In the genomic region with DNA sequence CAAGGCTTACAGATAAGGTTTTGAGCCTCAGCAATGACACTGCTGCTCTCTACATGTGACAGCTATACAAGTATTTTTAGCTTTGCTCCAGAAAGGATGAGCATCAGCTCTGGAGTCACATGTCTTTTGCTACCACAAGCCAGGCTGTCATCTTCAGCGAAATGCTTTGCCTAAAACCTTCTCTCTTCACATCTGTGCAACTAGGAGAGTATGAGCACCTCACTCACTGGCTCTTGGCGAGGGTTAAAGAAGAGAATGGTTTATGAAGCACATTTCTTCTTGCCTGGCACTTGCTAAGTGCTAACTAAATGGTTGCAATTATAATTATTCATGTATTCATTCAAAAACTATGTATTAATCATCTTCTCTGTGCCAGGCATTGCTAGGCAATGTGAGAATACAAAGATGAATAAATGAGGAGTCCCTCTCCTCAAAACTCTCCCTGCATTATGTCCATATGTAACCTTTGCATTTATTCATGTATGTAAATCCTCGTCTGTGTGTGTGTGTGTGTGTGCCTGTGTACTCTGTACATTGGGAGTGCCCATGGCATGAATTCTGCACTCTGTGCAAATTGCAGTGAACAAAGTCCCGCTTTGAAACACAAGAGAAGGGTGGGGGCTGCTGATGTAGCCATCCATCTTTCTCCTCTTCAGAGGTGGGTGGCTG, we compare ENCODE assay signal across 13 mouse cellular contexts.
DNase-seq lines count a peak whose midpoint lies in the region; ATAC-seq lines count a peak whose summit lies in the region.
"Had no signal": no experiment of that assay in that cellular context is flagged by ENCODE, and none has a peak within 500 bp of the region (broad histone marks: within the 10 kb centered on the region; RNA-seq: fewer than 3 reads in every experiment).

No protein-coding gene starts in this region.

- peak; percentile 37; the same call in 1 of the 2 replicates for ATAC-seq in hindbrain, embryonic 16.5 days
- no peak for ATAC-seq in hindbrain, embryonic 12.5 days (ENCODE audit: low FRiP score)
- ATAC-seq in monocyte, adult 5-6 weeks (replicated peaks; ENCODE audit: insufficient number of reproducible peaks, low FRiP score, low TSS enrichment, poor library complexity, severe bottlenecking) = no peak

- WGBS in hindbrain, embryonic 16.5 days = 64% methylated on average over 4 of the region's 4 CpGs
- 70% methylated on average over 4 of the region's 4 CpGs for WGBS in hindbrain, embryonic 12.5 days

- no peak overlapping the region for H3K27ac ChIP-seq in hindbrain, embryonic 16.5 days (ENCODE audit: low read depth, low read length)
- no peak overlapping the region for H3K27ac ChIP-seq in hindbrain, embryonic 12.5 days

- H3K27me3 ChIP-seq in hindbrain, embryonic 16.5 days (replicated peaks; ENCODE audit: control insufficient read depth, insufficient read depth, low read length) = no peaks in the 10 kb centered on the region
- no peaks in the 10 kb centered on the region for H3K27me3 ChIP-seq in hindbrain, embryonic 12.5 days

- H3K36me3 ChIP-seq in hindbrain, embryonic 16.5 days (ENCODE audit: control insufficient read depth, insufficient read depth, low read length) = no peaks in the 10 kb centered on the region
- no peaks in the 10 kb centered on the region for H3K36me3 ChIP-seq in hindbrain, embryonic 12.5 days

- no peak overlapping the region for H3K4me2 ChIP-seq in hindbrain, embryonic 16.5 days (ENCODE audit: low read length)
- no peak overlapping the region for H3K4me2 ChIP-seq in hindbrain, embryonic 12.5 days (replicated peaks)

- no peaks in the 10 kb centered on the region for H3K9me3 ChIP-seq in hindbrain, embryonic 16.5 days (ENCODE audit: control insufficient read depth, low read length)
- H3K9me3 ChIP-seq in hindbrain, embryonic 12.5 days (replicated peaks) = no peaks in the 10 kb centered on the region

- peak; percentile 36 for DNase-seq in Muller cell, postnatal 12 days (ENCODE audit: inconsistent ontology term)
- peak; percentile 39 for DNase-seq in brain, embryonic 18.5 days (ENCODE audit: low read depth, low spot score)
- peak; percentile 8 to 19 for DNase-seq in layer of hippocampus, adult 8-10 months (ENCODE audit: low spot score in 2 of 2)
- no peak for DNase-seq in cerebellum, postnatal 36 days
- no peak for DNase-seq in urinary bladder, postnatal 4 days (ENCODE audit: low spot score in 2 of 2)
- DNase-seq: cerebellum, adult 2 months; heart, postnatal 4 days; kidney, postnatal 36 days; liver; lung, postnatal 14 days had no signal

- H3K4me3 ChIP-seq in hindbrain, embryonic 16.5 days (ENCODE audit: low read length) = no peak overlapping the region
- no peak overlapping the region for H3K4me3 ChIP-seq in hindbrain, embryonic 12.5 days

- H3K4me1 ChIP-seq in hindbrain, embryonic 16.5 days (ENCODE audit: control insufficient read depth, insufficient read depth, low read depth, low read length) = no peaks in the 10 kb centered on the region; the same call in 1 of the 2 replicates
- 0 out of 2 replicates have a peak, but pooled peaks cover 2% of the 10 kb centered on the region for H3K4me1 ChIP-seq in hindbrain, embryonic 12.5 days

- H3K9ac ChIP-seq in hindbrain, embryonic 16.5 days (ENCODE audit: low read depth, low read length) = no peak overlapping the region
- H3K9ac ChIP-seq in hindbrain, embryonic 12.5 days = no peak overlapping the region

Comparison
In these comparisons a context has a peak if more than half of its experiments do, and no peak if none do; other contexts are left out.
1. DNase-seq: peak in Muller cell, postnatal 12 days (single experiment), brain, embryonic 18.5 days (single experiment) and layer of hippocampus, adult 8-10 months (2 of 2); none in cerebellum, postnatal 36 days (0 of 2) and urinary bladder, postnatal 4 days (0 of 2).